Mouse (Mus musculus): ENCODE measurements around the gene Olfr1387. TPM values are rescaled to one million over a fixed set of nuclear protein-coding genes. Genes with fewer than 3 reads are reported as not detected.
"Not testable (repeated sequence)": the region's sequence is repeated elsewhere in the genome, so short reads cannot be mapped to it uniquely, and the experiment has no call there.

Olfr1387 gene
- not detected for total RNA-seq (2021)

- intact Hi-C loops (cut with DNase I): no loop called here
- no peak for DNase-seq
Observed at GRCm38 (mm10) chr11:49455043-49455442, at the start of gene Olfr1387. Gene Olfr1387, plus strand, starts transcription at chr11:49455343.

- DNase-seq: no peak
- intact Hi-C loops (cut with DNase I): no loop called here
Observed at GRCm38 (mm10) chr11:49406784-49407183, 48.4 kb upstream of the Olfr1387 start.

- intact Hi-C loops (cut with DNase I): no loop called here
- no peak for DNase-seq
Observed at GRCm38 (mm10) chr11:49410540-49410939, 44.6 kb upstream of the Olfr1387 start.

GRCm38 (mm10) chr11:49422767-49423166 lies 32.4 kb upstream of the Olfr1387 start, which contains the start of gene Olfr1389:
Gene Olfr1389, plus strand, starts transcription at chr11:49423067.
- no peak for DNase-seq
- intact Hi-C loops (cut with DNase I): no loop called here

- intact Hi-C loops (cut with DNase I): no loop called here
- no peak for DNase-seq
Observed at GRCm38 (mm10) chr11:49425257-49425927, 29.8 kb upstream of the Olfr1387 start.

- intact Hi-C loops (cut with DNase I): no loop called here
- peak; percentile 47 for DNase-seq
Observed at GRCm38 (mm10) chr11:49429641-49430040, 25.5 kb upstream of the Olfr1387 start.

- intact Hi-C loops (cut with DNase I): no loop called here
- no peak for DNase-seq
Observed at GRCm38 (mm10) chr11:49436411-49436810, 18.7 kb upstream of the Olfr1387 start, which contains the start of gene Olfr1388. Gene Olfr1388, plus strand, starts transcription at chr11:49436624.

GRCm38 (mm10) chr11:49464746-49465145 lies 9.6 kb downstream of the Olfr1387 start, which contains the start of gene Olfr1386:
Gene Olfr1386, plus strand, starts transcription at chr11:49465046.
- intact Hi-C loops (cut with DNase I); DNase-seq: not testable (repeated sequence)

- intact Hi-C loops (cut with DNase I): no loop called here
- no peak for DNase-seq
Observed at GRCm38 (mm10) chr11:49485973-49486372, 30.8 kb downstream of the Olfr1387 start.

- DNase-seq; intact Hi-C loops (cut with DNase I): not testable (repeated sequence)
Observed at GRCm38 (mm10) chr11:49488770-49489169, 33.6 kb downstream of the Olfr1387 start, which contains the start of gene Olfr1385. Gene Olfr1385, plus strand, starts transcription at chr11:49489070.

Other genes with a start within 250 kb of the Olfr1387 start
- 10 to 100 TPM; 54.4 to 58.7 TPM for gene Mgat1, start 211.2 kb upstream of the Olfr1387 start, total RNA-seq (2021)
- gene Olfr1393, start 177.0 kb upstream of the Olfr1387 start, total RNA-seq (2021): under 1 TPM in 1 of 2 experiments, not detected in 1; 0.48 TPM
- under 1 TPM in 1 of 2 experiments, not detected in 1; 0.34 TPM for gene Olfr1392, start 170.1 kb upstream of the Olfr1387 start, total RNA-seq (2021)
- gene Olfr10, start 150.6 kb upstream of the Olfr1387 start, total RNA-seq (2021): not detected
- gene Olfr1391, start 132.6 kb upstream of the Olfr1387 start, total RNA-seq (2021): not detected
- gene Olfr1390, start 120.2 kb upstream of the Olfr1387 start, total RNA-seq (2021): not detected
- not detected for gene Olfr1389, start 32.3 kb upstream of the Olfr1387 start, total RNA-seq (2021)
- under 1 TPM; 0.58 to 0.74 TPM for gene Olfr1388, start 18.7 kb upstream of the Olfr1387 start, total RNA-seq (2021)
- not detected for gene Olfr1386, start 9.7 kb downstream of the Olfr1387 start, total RNA-seq (2021)
- gene Olfr1385, start 33.7 kb downstream of the Olfr1387 start, total RNA-seq (2021): not detected
- gene Olfr1384, start 51.4 kb downstream of the Olfr1387 start, total RNA-seq (2021): not detected
- gene Olfr1383, start 64.3 kb downstream of the Olfr1387 start, total RNA-seq (2021): under 1 TPM in 1 of 2 experiments, not detected in 1; 0.56 TPM
- gene Olfr1382, start 72.9 kb downstream of the Olfr1387 start, total RNA-seq (2021): not detected
- gene Olfr1381, start 88.1 kb downstream of the Olfr1387 start, total RNA-seq (2021): not detected
- not detected for gene Olfr1380, start 101.5 kb downstream of the Olfr1387 start, total RNA-seq (2021)
- 1 to 10 TPM; 3.8 to 4.2 TPM for gene Flt4, start 153.9 kb downstream of the Olfr1387 start, total RNA-seq (2021)
- not detected for gene Scgb3a1, start 208.3 kb downstream of the Olfr1387 start, total RNA-seq (2021)

Measured in left cerebral cortex, postnatal 4 days (tissue).